Mouse (Mus musculus) heart, postnatal 0 days (tissue): ENCODE measurements around the gene Traf2. TPM values are rescaled to one million over a fixed set of nuclear protein-coding genes. Genes with fewer than 3 reads are reported as not detected.

Experiments
- ATAC-seq: fragments of 200-750 bp; cut with Nextera tagmentation; 2 replicates; pipeline ENCODE4 v1.8.0; 2017; ENCODE audit warnings: low read depth, moderate number of reproducible peaks, moderate library complexity; ENCODE audit not compliant: insufficient read depth
- DNase-seq: peaks from one replicate; pipeline ENCODE4 v3.0.0-alpha.2; 2016; ENCODE audit warnings: low spot score
- H3K27ac ChIP-seq: fragments of 300-500 bp; sonication (generic); 2 replicates; pipeline ENCODE4 v1.5.1; 2014; ENCODE audit warnings: low read depth, mild to moderate bottlenecking
- H3K27me3 ChIP-seq: fragments of 300-500 bp; sonication (generic); 2 replicates; pipeline ENCODE4 v1.6.1; 2014; ENCODE audit warnings: low read length, mixed read lengths; ENCODE audit not compliant: control insufficient read depth, insufficient read depth
- H3K36me3 ChIP-seq: fragments of 300-500 bp; sonication (generic); replicated peaks from 2 replicates; pipeline ENCODE4 v1.6.1; 2014; ENCODE audit warnings: low read length, mixed read lengths; ENCODE audit not compliant: control insufficient read depth, insufficient read depth
- H3K4me1 ChIP-seq: fragments of 300-500 bp; sonication (generic); 2 replicates; pipeline ENCODE4 v1.6.1; 2014; ENCODE audit warnings: antibody characterized with exemption; ENCODE audit not compliant: control insufficient read depth, insufficient read depth
- H3K4me2 ChIP-seq: fragments of 300-500 bp; sonication (generic); 2 replicates; pipeline ENCODE4 v1.6.1; 2014; ENCODE audit warnings: low read depth, mild to moderate bottlenecking, low read length, moderate library complexity
- H3K4me3 ChIP-seq: fragments of 300-500 bp; sonication (generic); 2 replicates; pipeline ENCODE4 v1.5.1; 2014; ENCODE audit warnings: low read depth, low read length
- H3K9ac ChIP-seq: fragments of 300-500 bp; sonication (generic); replicated peaks from 2 replicates; pipeline ENCODE4 v1.6.1; 2014; ENCODE audit warnings: low read depth, low read length, mixed read lengths
- H3K9me3 ChIP-seq: fragments of 300-500 bp; sonication (generic); replicated peaks from 2 replicates; pipeline ENCODE4 v1.6.1; 2016; ENCODE audit warnings: low read length; ENCODE audit not compliant: control insufficient read depth
- CTCF ChIP-seq: IDR thresholded peaks from 2 replicates; pipeline ENCODE4 v1.5.1; 2016; ENCODE audit warnings: antibody characterized with exemption, control low read depth, low read depth
- EP300 ChIP-seq: IDR thresholded peaks from 2 replicates; pipeline ENCODE4 v1.6.1; 2016; ENCODE audit warnings: antibody characterized with exemption, low read depth
- WGBS: fragments of 180-500 bp; shearing (Covaris S2); extraction: QIAGEN DNeasy Blood & Tissue Kit; methylation state at CpG from one replicate; pipeline ENCODE4 v1.1.7; 2014; 5-methylcytosine and 5-hydroxymethylcytosine counted together
- polyA plus RNA-seq: library from polyadenylated mRNA; unstranded; fragments of >200 nt; fragmentation: Nextera tagmentation; extraction: Ambion mirVana; gene quantifications from 2 replicates; pipeline ENCODE4 v1.2.1, GENCODE M21; 2015
- total RNA-seq: library from RNA; depleted of rRNA; stranded (reverse); fragments of >200 nt; gene quantifications from 2 replicates; pipeline ENCODE4 v1.2.3, GENCODE M21; 2014; ENCODE audit warnings: low replicate concordance

The Traf2 gene
- total and polyA plus RNA-seq, 2 experiments from 2014 or later, result 6.3 to 15.8 TPM

GRCm38 (mm10) chr2:25487965-25488670 lies 58.6 kb downstream of the Traf2 start:
- no peak for DNase-seq
- Histone ChIP-seq H3K4me1 (no peaks in the 10 kb centered on the region), H3K27me3 (peaks cover 7% of the 10 kb centered on the region; the same call in 1 of the 2 replicates), H3K27ac (no peak overlapping the region), H3K9ac (no peak overlapping the region), H3K36me3 (no peaks in the 10 kb centered on the region), H3K9me3 (no peaks in the 10 kb centered on the region), H3K4me3 (no peak overlapping the region), H3K4me2 (no peak overlapping the region)
- no peak for ATAC-seq
- WGBS, result 60% methylated on average over 6 of the region's 6 CpGs
- TF ChIP-seq CTCF (no peak), EP300 (no peak)

- 60% methylated on average over 11 of the region's 11 CpGs for WGBS
- no peak for DNase-seq
Observed at GRCm38 (mm10) chr2:25484901-25485647, 61.7 kb downstream of the Traf2 start.

GRCm38 (mm10) chr2:25482969-25483368 lies 63.8 kb downstream of the Traf2 start:
- Histone ChIP-seq H3K4me2 (no peak overlapping the region), H3K36me3 (no peaks in the 10 kb centered on the region), H3K4me3 (no peak overlapping the region), H3K9me3 (no peaks in the 10 kb centered on the region), H3K9ac (no peak overlapping the region), H3K4me1 (no peaks in the 10 kb centered on the region; the same call in 1 of the 2 replicates), H3K27me3 (peaks cover 7% of the 10 kb centered on the region; the same call in 1 of the 2 replicates), H3K27ac (no peak overlapping the region)
- no peak for DNase-seq
- 18% methylated on average over 7 of the region's 7 CpGs for WGBS
- peak; percentile 51 for TF ChIP-seq CTCF
- no peak for TF ChIP-seq EP300
- ATAC-seq, result no peak

More at GRCm38 (mm10) chr2:25484901-25485647, 61.7 kb downstream of the Traf2 start:
- Histone ChIP-seq H3K36me3 (no peaks in the 10 kb centered on the region), H3K4me1 (no peaks in the 10 kb centered on the region), H3K4me2 (no peak overlapping the region), H3K27me3 (peaks cover 7% of the 10 kb centered on the region; the same call in 1 of the 2 replicates), H3K9me3 (no peaks in the 10 kb centered on the region), H3K4me3 (no peak overlapping the region), H3K27ac (no peak overlapping the region), H3K9ac (no peak overlapping the region)
- TF ChIP-seq EP300, result no peak
- no peak for TF ChIP-seq CTCF
- no peak for ATAC-seq

GRCm38 (mm10) chr2:25480541-25480940 lies 66.2 kb downstream of the Traf2 start:
- WGBS, result 77% methylated on average over 1 of the region's 1 CpGs
- no peak for TF ChIP-seq EP300
- TF ChIP-seq CTCF, result no peak
- Histone ChIP-seq H3K36me3 (no peaks in the 10 kb centered on the region), H3K4me2 (no peak overlapping the region), H3K9me3 (no peaks in the 10 kb centered on the region), H3K9ac (no peak overlapping the region), H3K27me3 (no peaks in the 10 kb centered on the region), H3K27ac (no peak overlapping the region), H3K4me1 (no peaks in the 10 kb centered on the region; the same call in 1 of the 2 replicates), H3K4me3 (no peak overlapping the region)
- ATAC-seq (no peak), DNase-seq (no peak)

- Histone ChIP-seq H3K36me3 (no peaks in the 10 kb centered on the region), H3K4me3 (no peak overlapping the region), H3K9me3 (no peaks in the 10 kb centered on the region), H3K27me3 (no peaks in the 10 kb centered on the region), H3K9ac (no peak overlapping the region), H3K27ac (no peak overlapping the region), H3K4me2 (no peak overlapping the region), H3K4me1 (no peaks in the 10 kb centered on the region; the same call in 1 of the 2 replicates)
- WGBS, result 67% methylated on average over 10 of the region's 10 CpGs
- DNase-seq (no peak), ATAC-seq (no peak)
- TF ChIP-seq EP300 (no peak), CTCF (no peak)
Observed at GRCm38 (mm10) chr2:25479551-25480311, 67.0 kb downstream of the Traf2 start.
